Mouse (Mus musculus) heart, postnatal 0 days (tissue): Measurements from ENCODE around the gene Cacng5.

Experiments
- CTCF ChIP-seq: IDR thresholded peaks from 2 replicates; pipeline ENCODE4 v1.5.1; 2016; ENCODE audit warnings: antibody characterized with exemption, control low read depth, low read depth
- EP300 ChIP-seq: IDR thresholded peaks from 2 replicates; pipeline ENCODE4 v1.6.1; 2016; ENCODE audit warnings: antibody characterized with exemption, low read depth

- TF ChIP-seq CTCF (no peak), EP300 (no peak)
These were observed at the start of gene Cacng5 for GRCm38 (mm10) chr11:107914634-107915226.
